Mouse (Mus musculus) hindbrain, embryonic 10.5 days (tissue): ENCODE measurements around the gene Plcb3. TPM values are rescaled to one million over a fixed set of nuclear protein-coding genes. Genes with fewer than 3 reads are reported as not detected.

Experiments used
- DNase-seq: peaks from one replicate; pipeline ENCODE4 v3.0.0-alpha.2; 2017; ENCODE audit warnings: low spot score
- H3K27ac ChIP-seq: fragments of 300-500 bp; sonication (generic); 2 replicates; pipeline ENCODE4 v1.5.1; 2016; ENCODE audit warnings: mild to moderate bottlenecking, moderate library complexity
- H3K27me3 ChIP-seq: fragments of 300-500 bp; sonication (generic); 2 replicates; pipeline ENCODE4 v1.6.1; 2016; ENCODE audit warnings: mild to moderate bottlenecking; ENCODE audit not compliant: poor library complexity, insufficient read depth, severe bottlenecking
- H3K36me3 ChIP-seq: fragments of 300-500 bp; sonication (generic); 2 replicates; pipeline ENCODE4 v1.6.1; 2016; ENCODE audit warnings: mild to moderate bottlenecking, moderate library complexity
- H3K4me1 ChIP-seq: fragments of 300-500 bp; sonication (generic); replicated peaks from 2 replicates; pipeline ENCODE4 v1.6.1; 2016; ENCODE audit warnings: mild to moderate bottlenecking
- H3K4me3 ChIP-seq: fragments of 300-500 bp; sonication (generic); 2 replicates; pipeline ENCODE4 v1.5.1; 2016; ENCODE audit warnings: mild to moderate bottlenecking, moderate library complexity
- H3K9me3 ChIP-seq: fragments of 300-500 bp; sonication (generic); 2 replicates; pipeline ENCODE4 v1.6.1; 2016; ENCODE audit warnings: mild to moderate bottlenecking, moderate library complexity
- WGBS: fragments of 180-500 bp; shearing (Covaris S2); methylation state at CpG from one replicate; pipeline ENCODE4 v1.1.7; 2016; 5-methylcytosine and 5-hydroxymethylcytosine counted together
- polyA plus RNA-seq: library from polyadenylated mRNA; unstranded; fragments of >200 nt; fragmentation: Nextera tagmentation; extraction: Ambion mirVana; gene quantifications from 2 replicates; pipeline ENCODE4 v1.2.1, GENCODE M21; 2016

Gene Plcb3
- polyA plus RNA-seq, 1 experiment from 2014 or later = 22.3 TPM

- Histone ChIP-seq H3K4me1 (peaks cover 52% of the 10 kb centered on the region), H3K36me3 (peaks cover 43% of the 10 kb centered on the region), H3K4me3 (peak overlapping the region; percentile 95), H3K27ac (0 out of 2 replicates have a peak overlapping the region, but pooled peaks have one; percentile 97), H3K27me3 (no peaks in the 10 kb centered on the region), H3K9me3 (no peaks in the 10 kb centered on the region)
- 81% methylated on average over 10 of the region's 10 CpGs for WGBS
- no peak for DNase-seq
Measured at GRCm38 (mm10) chr19:6985951-6986708, 9.9 kb upstream of the Plcb3 start.

- H3K4me3 ChIP-seq = peak overlapping the region; percentile 0; the same call in 1 of the 2 replicates
- H3K36me3 ChIP-seq = peaks cover 43% of the 10 kb centered on the region
- 81% methylated on average over 19 of the region's 19 CpGs for WGBS
- H3K27ac ChIP-seq = no peak overlapping the region
- peaks cover 58% of the 10 kb centered on the region for H3K4me1 ChIP-seq
- DNase-seq = no peak
- H3K9me3 ChIP-seq = no peaks in the 10 kb centered on the region
- H3K27me3 ChIP-seq = no peaks in the 10 kb centered on the region
Measured at GRCm38 (mm10) chr19:6985300-6985699, 9.0 kb upstream of the Plcb3 start.

DNA sequence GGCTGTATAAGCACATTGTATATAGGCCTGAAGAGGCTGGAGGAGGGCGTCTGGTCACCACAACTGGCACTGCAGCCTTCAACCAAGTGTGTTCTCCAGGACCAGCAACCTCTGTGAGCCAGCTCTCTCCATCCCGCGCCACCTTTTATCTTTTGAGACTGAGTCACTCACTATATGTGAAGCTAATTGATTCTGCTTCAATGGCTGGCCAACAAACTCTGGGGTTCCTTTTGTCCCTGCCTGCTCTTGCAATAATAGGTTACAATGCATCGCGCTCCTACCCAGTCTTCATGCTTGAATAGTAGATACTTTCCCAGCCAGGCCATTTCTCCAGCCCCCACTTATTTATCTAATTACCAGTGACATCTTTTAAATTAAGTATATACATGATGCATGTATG lies 7.4 kb upstream of the Plcb3 start:
- no peak for DNase-seq
- Histone ChIP-seq H3K4me1 (peaks cover 69% of the 10 kb centered on the region), H3K9me3 (no peaks in the 10 kb centered on the region), H3K27me3 (no peaks in the 10 kb centered on the region), H3K4me3 (no peak overlapping the region), H3K36me3 (peaks cover 42% of the 10 kb centered on the region), H3K27ac (no peak overlapping the region)
- 52% methylated on average over 5 of the region's 5 CpGs for WGBS

- H3K4me1 ChIP-seq = peaks cover 70% of the 10 kb centered on the region
- no peaks in the 10 kb centered on the region for H3K9me3 ChIP-seq
- H3K27ac ChIP-seq = no peak overlapping the region
- 91% methylated on average over 4 of the region's 4 CpGs for WGBS
- H3K27me3 ChIP-seq = no peaks in the 10 kb centered on the region
- peak overlapping the region; percentile 73; the same call in 1 of the 2 replicates for H3K4me3 ChIP-seq
- no peak for DNase-seq
- peaks cover 64% of the 10 kb centered on the region for H3K36me3 ChIP-seq
Measured at GRCm38 (mm10) chr19:6981465-6981864, 5.2 kb upstream of the Plcb3 start.

GRCm38 (mm10) chr19:6980381-6981093 lies 4.3 kb upstream of the Plcb3 start, which contains the start of gene Fkbp2:
Fkbp2 (minus strand) TSS chr19:6980501.
- 2% methylated on average over 38 of the region's 38 CpGs for WGBS
- Histone ChIP-seq H3K27ac (peak within 1 kb of the TSS; percentile 98), H3K27me3 (no peaks in the 10 kb centered on the region), H3K9me3 (no peaks in the 10 kb centered on the region), H3K4me3 (peak within 1 kb of the TSS; percentile 73), H3K4me1 (peaks cover 71% of the 10 kb centered on the region), H3K36me3 (peaks cover 60% of the 10 kb centered on the region)
- peak; percentile 99 for DNase-seq

GRCm38 (mm10) chr19:6979486-6980380 lies 3.5 kb upstream of the Plcb3 start:
- Histone ChIP-seq H3K27me3 (no peaks in the 10 kb centered on the region), H3K4me3 (peak overlapping the region; percentile 73), H3K27ac (peak overlapping the region; percentile 98), H3K4me1 (peaks cover 69% of the 10 kb centered on the region), H3K9me3 (no peaks in the 10 kb centered on the region), H3K36me3 (peaks cover 52% of the 10 kb centered on the region)
- WGBS = under 1% methylated on average over 59 of the region's 59 CpGs
- DNase-seq = peak; percentile 100

DNA sequence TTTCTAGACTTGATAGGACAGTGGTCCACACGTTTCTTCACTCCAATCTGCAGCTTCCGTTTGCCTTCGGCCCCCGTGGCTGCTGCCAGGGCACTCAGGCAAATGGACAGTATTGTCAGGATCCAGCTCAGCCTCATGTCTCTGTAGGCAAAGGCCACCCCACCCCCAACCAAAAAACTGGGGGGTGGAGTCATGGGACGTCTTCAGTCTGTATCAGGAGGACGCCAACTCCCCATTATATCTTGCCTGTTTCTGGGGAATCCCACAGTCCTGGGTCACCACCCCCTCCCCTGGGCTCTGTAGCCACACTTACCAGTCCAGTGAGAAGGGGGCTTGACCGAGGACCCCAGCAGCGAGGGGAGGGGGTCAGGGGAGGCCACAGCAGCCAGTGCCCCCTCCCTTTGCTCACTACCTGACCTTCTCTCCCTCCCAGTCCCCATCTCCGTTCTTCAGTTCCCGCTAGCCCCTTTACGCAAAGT lies 2.8 kb upstream of the Plcb3 start:
- 13% methylated on average over 11 of the region's 11 CpGs for WGBS
- no peaks in the 10 kb centered on the region for H3K9me3 ChIP-seq
- peak; percentile 43 for DNase-seq
- H3K27me3 ChIP-seq = no peaks in the 10 kb centered on the region
- H3K4me1 ChIP-seq = peaks cover 69% of the 10 kb centered on the region
- H3K4me3 ChIP-seq = peak overlapping the region; percentile 73
- H3K36me3 ChIP-seq = peaks cover 47% of the 10 kb centered on the region
- peak overlapping the region; percentile 98 for H3K27ac ChIP-seq

- Histone ChIP-seq H3K9me3 (no peaks in the 10 kb centered on the region), H3K4me3 (peak overlapping the region; percentile 73), H3K4me1 (peaks cover 69% of the 10 kb centered on the region), H3K36me3 (peaks cover 43% of the 10 kb centered on the region), H3K27me3 (no peaks in the 10 kb centered on the region; the same call in 1 of the 2 replicates), H3K27ac (peak overlapping the region; percentile 98)
- no peak for DNase-seq
- WGBS = 57% methylated on average over 3 of the region's 3 CpGs
Measured at GRCm38 (mm10) chr19:6978639-6978974, 2.3 kb upstream of the Plcb3 start.

GRCm38 (mm10) chr19:6977759-6978638 lies 1.7 kb upstream of the Plcb3 start:
- Histone ChIP-seq H3K27ac (peak overlapping the region; percentile 98), H3K4me3 (peak overlapping the region; percentile 73)
- DNase-seq = no peak

GRCm38 (mm10) chr19:6974211-6975205 lies 1.8 kb downstream of the Plcb3 start, which contains the start of gene Ppp1r14b:
Ppp1r14b (plus strand) TSS chr19:6974968.
- peaks cover 84% of the 10 kb centered on the region for H3K4me1 ChIP-seq
- DNase-seq = peak; percentile 91
- peak within 1 kb of the TSS; percentile 91 for H3K4me3 ChIP-seq
- under 1% methylated on average over 80 of the region's 84 CpGs for WGBS
- peak within 1 kb of the TSS; percentile 95 for H3K27ac ChIP-seq
- H3K9me3 ChIP-seq = no peaks in the 10 kb centered on the region
- H3K36me3 ChIP-seq = peaks cover 27% of the 10 kb centered on the region
- peaks cover 36% of the 10 kb centered on the region for H3K27me3 ChIP-seq

More at GRCm38 (mm10) chr19:6977759-6978638, 1.7 kb upstream of the Plcb3 start:
- Histone ChIP-seq H3K4me1 (peaks cover 70% of the 10 kb centered on the region), H3K36me3 (peaks cover 37% of the 10 kb centered on the region), H3K27me3 (peaks cover 3% of the 10 kb centered on the region; the same call in 1 of the 2 replicates), H3K9me3 (no peaks in the 10 kb centered on the region)
- WGBS = 86% methylated on average over 13 of the region's 13 CpGs
